Mouse (Mus musculus): Measurements from ENCODE around the gene Irgq. TPM values are rescaled to one million over a fixed set of nuclear protein-coding genes. Genes with fewer than 3 reads are reported as not detected.

The Irgq gene
- total and polyA plus RNA-seq, 3 experiments: 4.7 to 5.8 TPM; not detected in 1

- Histone ChIP-seq H3K4me1 (ENCODE audit: control insufficient read depth in 1 of 2, insufficient read depth in 2 of 2, low read length in 2 of 2) (no peaks in the 10 kb centered on the region), H3K9me3 (replicated peaks; ENCODE audit: insufficient read depth, low read length) (no peaks in the 10 kb centered on the region), H3K36me3 (ENCODE audit: control insufficient read depth in 1 of 2, insufficient read depth in 2 of 2, low read length in 2 of 2) (no peaks in the 10 kb centered on the region), H3K4me3 (ENCODE audit: control insufficient read depth in 1 of 2, insufficient read depth in 1 of 2, low read depth in 2 of 2, low read length in 2 of 2) (no peak overlapping the region), H3K79me2 (ENCODE audit: control insufficient read depth, insufficient read depth, low read length, poor library complexity) (no peaks in the 10 kb centered on the region), H3K27ac (ENCODE audit: control insufficient read depth, low read depth, low read length) (no peak overlapping the region), H3K9ac (ENCODE audit: control insufficient read depth, low read depth, low read length, poor library complexity, severe bottlenecking) (no peak overlapping the region), H3K27me3 (ENCODE audit: control insufficient read depth in 1 of 2, insufficient read depth in 2 of 2, low read length in 2 of 2) (no peaks in the 10 kb centered on the region)
- no peak for TF ChIP-seq MYB (IDR thresholded peaks at IDR 0.05; ENCODE audit: low read depth, low read length)
- peak; percentile 47 for TF ChIP-seq SMC3 (IDR thresholded peaks at IDR 0.05; ENCODE audit: low read depth, low read length)
- peak; percentile 47 for TF ChIP-seq RAD21 (IDR thresholded peaks at IDR 0.05; ENCODE audit: low read depth, low read length)
- TF ChIP-seq CTCF (IDR thresholded peaks at IDR 0.05 in 2 of 3, conservative IDR thresholded peaks at IDR 0.05 in 1 of 3; ENCODE audit: control insufficient read depth in 1 of 3, insufficient read depth in 1 of 3, low read depth in 2 of 3, low read length in 3 of 3, poor library complexity in 1 of 3, severe bottlenecking in 1 of 3): peak; percentile 37 to 69 (median 63); a peak in 5 of 6 replicates
- peak; percentile 57 for DNase-seq (ENCODE audit: low read depth, low spot score)
Measured at GRCm38 (mm10) chr7:24572455-24572854, 42.0 kb downstream of the Irgq start.

- no peak overlapping the region for H3K9ac ChIP-seq (ENCODE audit: control insufficient read depth, low read depth, low read length, poor library complexity, severe bottlenecking)
- no peaks in the 10 kb centered on the region; the same call in 1 of the 2 replicates for H3K79me2 ChIP-seq (ENCODE audit: control insufficient read depth, insufficient read depth, low read length, poor library complexity)
- H3K27ac ChIP-seq (ENCODE audit: control insufficient read depth, low read depth, low read length): no peak overlapping the region
- TF ChIP-seq TBP (IDR thresholded peaks at IDR 0.05; ENCODE audit: low read depth, low read length) (no peak), CTCF (IDR thresholded peaks at IDR 0.05 in 2 of 3, conservative IDR thresholded peaks at IDR 0.05 in 1 of 3; ENCODE audit: control insufficient read depth in 1 of 3, insufficient read depth in 1 of 3, low read depth in 2 of 3, low read length in 3 of 3, poor library complexity in 1 of 3, severe bottlenecking in 1 of 3) (no peak), GABPA (IDR thresholded peaks at IDR 0.05; ENCODE audit: low read depth, low read length) (no peak), POLR2AphosphoS2 (IDR thresholded peaks at IDR 0.05; ENCODE audit: low read length) (0 out of 2 replicates have a peak, but pooled peaks have one; percentile 20), RAD21 (IDR thresholded peaks at IDR 0.05; ENCODE audit: low read depth, low read length) (no peak)
- no peaks in the 10 kb centered on the region for H3K4me1 ChIP-seq (ENCODE audit: control insufficient read depth in 1 of 2, insufficient read depth in 2 of 2, low read length in 2 of 2)
- H3K36me3 ChIP-seq (ENCODE audit: control insufficient read depth in 1 of 2, insufficient read depth in 2 of 2, low read length in 2 of 2): no peaks in the 10 kb centered on the region
- H3K4me3 ChIP-seq (ENCODE audit: control insufficient read depth in 1 of 2, insufficient read depth in 1 of 2, low read depth in 2 of 2, low read length in 2 of 2): no peak overlapping the region
- no peaks in the 10 kb centered on the region for H3K9me3 ChIP-seq (replicated peaks; ENCODE audit: insufficient read depth, low read length)
- DNase-seq (ENCODE audit: low read depth, low spot score): no peak
- H3K27me3 ChIP-seq (ENCODE audit: control insufficient read depth in 1 of 2, insufficient read depth in 2 of 2, low read length in 2 of 2): no peaks in the 10 kb centered on the region
Measured at GRCm38 (mm10) chr7:24574224-24574796, 43.8 kb downstream of the Irgq start.

GRCm38 (mm10) chr7:24577811-24578210 is 47.3 kb downstream of the Irgq start:
- TF ChIP-seq MAZ (IDR thresholded peaks at IDR 0.05; ENCODE audit: low read depth, low read length) (no peak), POLR2AphosphoS5 (IDR thresholded peaks at IDR 0.05; ENCODE audit: borderline replicate concordance, low read depth, low read length) (no peak), CHD1 (IDR thresholded peaks at IDR 0.05; ENCODE audit: low read depth, low read length) (no peak), ZKSCAN1 (IDR thresholded peaks at IDR 0.05; ENCODE audit: low read depth, low read length) (no peak), RAD21 (IDR thresholded peaks at IDR 0.05; ENCODE audit: low read depth, low read length) (no peak), GATA1 (IDR thresholded peaks at IDR 0.05; ENCODE audit: low read depth, low read length) (no peak), MAX (IDR thresholded peaks at IDR 0.05; ENCODE audit: low read length) (no peak), EP300 (IDR thresholded peaks at IDR 0.05; ENCODE audit: low read depth in 1 of 2, low read length in 2 of 2) (no peak), CHD2 (IDR thresholded peaks at IDR 0.05; ENCODE audit: low read length) (no peak)
- peak; percentile 57 for DNase-seq (ENCODE audit: low read depth, low spot score)
- Histone ChIP-seq H3K79me2 (ENCODE audit: control insufficient read depth, insufficient read depth, low read length, poor library complexity) (no peaks in the 10 kb centered on the region; the same call in 1 of the 2 replicates), H3K36me3 (ENCODE audit: control insufficient read depth in 1 of 2, insufficient read depth in 2 of 2, low read length in 2 of 2) (no peaks in the 10 kb centered on the region), H3K27ac (ENCODE audit: control insufficient read depth, low read depth, low read length) (peak overlapping the region; percentile 98), H3K4me1 (ENCODE audit: control insufficient read depth in 1 of 2, insufficient read depth in 2 of 2, low read length in 2 of 2) (no peaks in the 10 kb centered on the region), H3K9ac (ENCODE audit: control insufficient read depth, low read depth, low read length, poor library complexity, severe bottlenecking) (peak overlapping the region; percentile 90), H3K9me3 (replicated peaks; ENCODE audit: insufficient read depth, low read length) (no peaks in the 10 kb centered on the region), H3K4me3 (ENCODE audit: control insufficient read depth in 1 of 2, insufficient read depth in 1 of 2, low read depth in 2 of 2, low read length in 2 of 2) (peak overlapping the region; percentile 85 to 90), H3K27me3 (ENCODE audit: control insufficient read depth in 1 of 2, insufficient read depth in 2 of 2, low read length in 2 of 2) (no peaks in the 10 kb centered on the region)

Measured in MEL (cell line).